Mouse (Mus musculus): ENCODE data around the gene Tjp1. TPM values are rescaled to one million over a fixed set of nuclear protein-coding genes. Genes with fewer than 3 reads are reported as not detected.
A peak's percentile ranks its signal among the peaks of the same experiment; 100 is the strongest.

Tjp1 gene
- polyA plus RNA-seq, 1 experiment from 2014 or later: 29.7 TPM

- no peaks in the 10 kb centered on the region for H3K36me3 ChIP-seq
- no peak overlapping the region for H3K9ac ChIP-seq (replicated peaks)
- peaks cover 10% of the 10 kb centered on the region; the same call in 1 of the 2 replicates for H3K4me1 ChIP-seq
- ATAC-seq (ENCODE audit: low FRiP score): no peak
- H3K27ac ChIP-seq (replicated peaks): no peak overlapping the region
- H3K4me3 ChIP-seq (replicated peaks): no peak overlapping the region
- H3K9me3 ChIP-seq (replicated peaks): no peaks in the 10 kb centered on the region
- no peaks in the 10 kb centered on the region for H3K27me3 ChIP-seq (replicated peaks)
- H3K4me2 ChIP-seq: no peak overlapping the region
- 84% methylated on average over 10 of the region's 10 CpGs for WGBS
Measured at GRCm38 (mm10) chr7:65382515-65383283, 144.9 kb downstream of the Tjp1 start.

- Histone ChIP-seq H3K27me3 (replicated peaks) (no peaks in the 10 kb centered on the region), H3K9ac (replicated peaks) (no peak overlapping the region), H3K9me3 (replicated peaks) (no peaks in the 10 kb centered on the region), H3K36me3 (no peaks in the 10 kb centered on the region), H3K4me3 (replicated peaks) (no peak overlapping the region), H3K4me2 (no peak overlapping the region), H3K4me1 (peaks cover 5% of the 10 kb centered on the region; the same call in 1 of the 2 replicates), H3K27ac (replicated peaks) (0 out of 2 replicates have a peak overlapping the region, but pooled peaks have one; percentile 33)
- 41% methylated on average over 6 of the region's 6 CpGs for WGBS
- ATAC-seq (ENCODE audit: low FRiP score): no peak
Measured at GRCm38 (mm10) chr7:65381896-65382295, 145.7 kb downstream of the Tjp1 start.

- WGBS: 87% methylated on average over 9 of the region's 9 CpGs
- Histone ChIP-seq H3K4me3 (replicated peaks) (no peak overlapping the region), H3K27me3 (replicated peaks) (no peaks in the 10 kb centered on the region), H3K4me2 (no peak overlapping the region), H3K9ac (replicated peaks) (no peak overlapping the region), H3K27ac (replicated peaks) (no peak overlapping the region), H3K9me3 (replicated peaks) (no peaks in the 10 kb centered on the region), H3K36me3 (no peaks in the 10 kb centered on the region), H3K4me1 (peaks cover 5% of the 10 kb centered on the region; the same call in 1 of the 2 replicates)
- ATAC-seq (ENCODE audit: low FRiP score): no peak
Measured at GRCm38 (mm10) chr7:65380716-65381115, 146.9 kb downstream of the Tjp1 start.

- peaks cover 5% of the 10 kb centered on the region; the same call in 1 of the 2 replicates for H3K4me1 ChIP-seq
- H3K27ac ChIP-seq (replicated peaks): peak overlapping the region; percentile 34; the same call in 1 of the 2 replicates
- H3K36me3 ChIP-seq: no peaks in the 10 kb centered on the region
- H3K4me3 ChIP-seq (replicated peaks): no peak overlapping the region
- H3K4me2 ChIP-seq: no peak overlapping the region
- no peaks in the 10 kb centered on the region for H3K9me3 ChIP-seq (replicated peaks)
- no peak overlapping the region for H3K9ac ChIP-seq (replicated peaks)
- ATAC-seq (ENCODE audit: low FRiP score): no peak
- H3K27me3 ChIP-seq (replicated peaks): no peaks in the 10 kb centered on the region
- 65% methylated on average over 9 of the region's 9 CpGs for WGBS
Measured at GRCm38 (mm10) chr7:65378818-65379565, 148.6 kb downstream of the Tjp1 start.

GRCm38 (mm10) chr7:65377521-65377920 is 150.1 kb downstream of the Tjp1 start:
- Histone ChIP-seq H3K27ac (replicated peaks) (no peak overlapping the region), H3K4me1 (peaks cover 5% of the 10 kb centered on the region; the same call in 1 of the 2 replicates), H3K9me3 (replicated peaks) (no peaks in the 10 kb centered on the region), H3K4me2 (no peak overlapping the region), H3K9ac (replicated peaks) (no peak overlapping the region), H3K4me3 (replicated peaks) (no peak overlapping the region), H3K27me3 (replicated peaks) (no peaks in the 10 kb centered on the region), H3K36me3 (no peaks in the 10 kb centered on the region)
- no peak for ATAC-seq (ENCODE audit: low FRiP score)
- 86% methylated on average over 3 of the region's 3 CpGs for WGBS

- Histone ChIP-seq H3K27me3 (replicated peaks) (no peaks in the 10 kb centered on the region), H3K9ac (replicated peaks) (no peak overlapping the region), H3K4me2 (no peak overlapping the region), H3K4me3 (replicated peaks) (no peak overlapping the region), H3K27ac (replicated peaks) (no peak overlapping the region), H3K4me1 (peaks cover 6% of the 10 kb centered on the region; the same call in 1 of the 2 replicates), H3K36me3 (no peaks in the 10 kb centered on the region), H3K9me3 (replicated peaks) (no peaks in the 10 kb centered on the region)
- no peak for ATAC-seq (ENCODE audit: low FRiP score)
- 91% methylated on average over 3 of the region's 3 CpGs for WGBS
Measured at GRCm38 (mm10) chr7:65375621-65376020, 152.0 kb downstream of the Tjp1 start.

GRCm38 (mm10) chr7:65375176-65375575 is 152.4 kb downstream of the Tjp1 start:
- 0 out of 2 replicates have a peak overlapping the region, but pooled peaks have one; percentile 37 for H3K27ac ChIP-seq (replicated peaks)
- WGBS: 59% methylated on average over 8 of the region's 8 CpGs
- H3K36me3 ChIP-seq: no peaks in the 10 kb centered on the region
- no peaks in the 10 kb centered on the region for H3K27me3 ChIP-seq (replicated peaks)
- H3K9ac ChIP-seq (replicated peaks): no peak overlapping the region
- no peak for ATAC-seq (ENCODE audit: low FRiP score)
- H3K4me1 ChIP-seq: peaks cover 9% of the 10 kb centered on the region
- H3K4me3 ChIP-seq (replicated peaks): no peak overlapping the region
- no peak overlapping the region for H3K4me2 ChIP-seq
- no peaks in the 10 kb centered on the region for H3K9me3 ChIP-seq (replicated peaks)

GRCm38 (mm10) chr7:65373336-65373735 is 154.2 kb downstream of the Tjp1 start:
- no peak overlapping the region for H3K4me2 ChIP-seq
- no peaks in the 10 kb centered on the region for H3K36me3 ChIP-seq
- no peaks in the 10 kb centered on the region for H3K9me3 ChIP-seq (replicated peaks)
- no peak overlapping the region for H3K27ac ChIP-seq (replicated peaks)
- WGBS: 70% methylated on average over 8 of the region's 8 CpGs
- no peak overlapping the region for H3K4me3 ChIP-seq (replicated peaks)
- peaks cover 18% of the 10 kb centered on the region for H3K4me1 ChIP-seq
- ATAC-seq (ENCODE audit: low FRiP score): no peak
- no peaks in the 10 kb centered on the region for H3K27me3 ChIP-seq (replicated peaks)
- no peak overlapping the region for H3K9ac ChIP-seq (replicated peaks)

- H3K9ac ChIP-seq (replicated peaks): peak overlapping the region; percentile 65; the same call in 1 of the 2 replicates
- H3K27me3 ChIP-seq (replicated peaks): no peaks in the 10 kb centered on the region
- peak overlapping the region; percentile 78 for H3K4me3 ChIP-seq (replicated peaks)
- no peak for ATAC-seq (ENCODE audit: low FRiP score)
- H3K36me3 ChIP-seq: no peaks in the 10 kb centered on the region
- H3K9me3 ChIP-seq (replicated peaks): no peaks in the 10 kb centered on the region
- peak overlapping the region; percentile 88 for H3K27ac ChIP-seq (replicated peaks)
- peak overlapping the region; percentile 88 for H3K4me2 ChIP-seq
- peaks cover 29% of the 10 kb centered on the region for H3K4me1 ChIP-seq
- WGBS: 60% methylated on average over 6 of the region's 6 CpGs
Measured at GRCm38 (mm10) chr7:65371765-65372164, 155.8 kb downstream of the Tjp1 start.

- ATAC-seq (ENCODE audit: low FRiP score): peak; percentile 91
- peak overlapping the region; percentile 65 for H3K9ac ChIP-seq (replicated peaks)
- H3K36me3 ChIP-seq: no peaks in the 10 kb centered on the region
- peak overlapping the region; percentile 88 for H3K4me2 ChIP-seq
- H3K9me3 ChIP-seq (replicated peaks): no peaks in the 10 kb centered on the region
- under 1% methylated on average over 62 of the region's 92 CpGs for WGBS
- no peaks in the 10 kb centered on the region for H3K27me3 ChIP-seq (replicated peaks)
- H3K4me3 ChIP-seq (replicated peaks): peak overlapping the region; percentile 78
- H3K4me1 ChIP-seq: peaks cover 29% of the 10 kb centered on the region
- peak overlapping the region; percentile 88 for H3K27ac ChIP-seq (replicated peaks)
Measured at GRCm38 (mm10) chr7:65370787-65371616, 156.6 kb downstream of the Tjp1 start.

- Histone ChIP-seq H3K27me3 (replicated peaks) (no peaks in the 10 kb centered on the region), H3K9ac (replicated peaks) (peak overlapping the region; percentile 65), H3K4me2 (peak overlapping the region; percentile 88), H3K27ac (replicated peaks) (peak overlapping the region; percentile 88), H3K4me1 (peaks cover 29% of the 10 kb centered on the region), H3K9me3 (replicated peaks) (no peaks in the 10 kb centered on the region), H3K36me3 (no peaks in the 10 kb centered on the region), H3K4me3 (replicated peaks) (peak overlapping the region; percentile 78)
- peak; percentile 21 for ATAC-seq (ENCODE audit: low FRiP score)
- WGBS: under 1% methylated on average over 37 of the region's 46 CpGs
Measured at GRCm38 (mm10) chr7:65370381-65370786, 157.2 kb downstream of the Tjp1 start.

Measured in neural tube, embryonic 15.5 days (tissue).